Mouse (Mus musculus): Measurements from ENCODE around the gene Uspl1.
A peak's percentile ranks its signal among the peaks of the same experiment; 100 is the strongest.
"Not testable (repeated sequence)": the region's sequence is repeated elsewhere in the genome, so short reads cannot be mapped to it uniquely, and the experiment has no call there.

Gene Uspl1

GRCm38 (mm10) chr5:149184104-149184843 is at the start of gene Uspl1, which contains the start of gene Hmgb1:
Uspl1 (plus strand) TSS chr5:149184350.
Hmgb1 (minus strand) TSS chr5:149184489.
- peak; percentile 99 for DNase-seq (ENCODE audit: low spot score in 2 of 2)

GRCm38 (mm10) chr5:149134751-149135454 is 49.2 kb upstream of the Uspl1 start:
- peak in 1 of 2 experiments; percentile 24 for DNase-seq (ENCODE audit: low spot score in 2 of 2)

- no peak for DNase-seq (ENCODE audit: low spot score in 2 of 2)
Measured at GRCm38 (mm10) chr5:149135455-149136354, 48.4 kb upstream of the Uspl1 start.

- peak; percentile 54 to 81 for DNase-seq (ENCODE audit: low spot score in 2 of 2)
Measured at GRCm38 (mm10) chr5:149136933-149137365, 47.2 kb upstream of the Uspl1 start.

- peak in 1 of 2 experiments; percentile 37 for DNase-seq (ENCODE audit: low spot score in 2 of 2)
Measured at GRCm38 (mm10) chr5:149137447-149137846, 46.7 kb upstream of the Uspl1 start.

GRCm38 (mm10) chr5:149138087-149138486 is 46.1 kb upstream of the Uspl1 start:
- DNase-seq (ENCODE audit: low spot score in 2 of 2): not testable (repeated sequence)

- DNase-seq (ENCODE audit: low spot score in 2 of 2): no peak
Measured at GRCm38 (mm10) chr5:149140336-149140735, 43.8 kb upstream of the Uspl1 start.

GRCm38 (mm10) chr5:149141155-149141554 is 43.0 kb upstream of the Uspl1 start:
- DNase-seq (ENCODE audit: low spot score in 2 of 2): not testable (repeated sequence)

- no peak for DNase-seq (ENCODE audit: low spot score in 2 of 2)
Measured at GRCm38 (mm10) chr5:149143766-149144375, 40.3 kb upstream of the Uspl1 start.

GRCm38 (mm10) chr5:149146691-149147090 is 37.5 kb upstream of the Uspl1 start:
- no peak for DNase-seq (ENCODE audit: low spot score in 2 of 2)

GRCm38 (mm10) chr5:149147386-149148000 is 36.7 kb upstream of the Uspl1 start:
- DNase-seq (ENCODE audit: low spot score in 2 of 2): no peak

GRCm38 (mm10) chr5:149150882-149151281 is 33.3 kb upstream of the Uspl1 start:
- no peak for DNase-seq (ENCODE audit: low spot score in 2 of 2)

- no peak for DNase-seq (ENCODE audit: low spot score in 2 of 2)
Measured at GRCm38 (mm10) chr5:149152063-149152773, 31.9 kb upstream of the Uspl1 start.

GRCm38 (mm10) chr5:149152774-149153155 is 31.4 kb upstream of the Uspl1 start:
- DNase-seq (ENCODE audit: low spot score in 2 of 2): no peak

- DNase-seq (ENCODE audit: low spot score in 2 of 2): no peak
Measured at GRCm38 (mm10) chr5:149156886-149157563, 27.1 kb upstream of the Uspl1 start.

- DNase-seq (ENCODE audit: low spot score in 2 of 2): no peak
Measured at GRCm38 (mm10) chr5:149159021-149159420, 25.1 kb upstream of the Uspl1 start.

- DNase-seq (ENCODE audit: low spot score in 2 of 2): no peak
Measured at GRCm38 (mm10) chr5:149160469-149160868, 23.7 kb upstream of the Uspl1 start.

- no peak for DNase-seq (ENCODE audit: low spot score in 2 of 2)
Measured at GRCm38 (mm10) chr5:149162890-149163289, 21.3 kb upstream of the Uspl1 start.

- DNase-seq (ENCODE audit: low spot score in 2 of 2): no peak
Measured at GRCm38 (mm10) chr5:149164881-149165280, 19.3 kb upstream of the Uspl1 start.

- DNase-seq (ENCODE audit: low spot score in 2 of 2): no peak
Measured at GRCm38 (mm10) chr5:149166011-149166410, 18.1 kb upstream of the Uspl1 start.

All from spleen, postnatal 10 days (tissue).